ENCODE assay signal across 28 mouse cellular contexts in genomic region chr10:119670456-119670855, GRCm38 (mm10).
DNase-seq lines count a peak whose midpoint lies in the region; ATAC-seq lines count a peak whose summit lies in the region.
"Had no signal": no experiment of that assay in that cellular context is flagged by ENCODE, and none has a peak within 500 bp of the region (broad histone marks: within the 10 kb centered on the region; RNA-seq: fewer than 3 reads in every experiment).

No protein-coding gene starts in this region.

- ATAC-seq in heart, embryonic 11.5 days (replicated peaks; ENCODE audit: insufficient number of reproducible peaks, low FRiP score, low TSS enrichment), result no peak
- no peak for ATAC-seq in megakaryocyte-erythroid progenitor cell, adult 5-6 weeks (replicated peaks; ENCODE audit: low FRiP score, low TSS enrichment, poor library complexity, severe bottlenecking)
- ATAC-seq: forebrain, embryonic 15.5 days; hindbrain, postnatal 0 days; inflammation-experienced regulatory T-cells, adult 6 months; intestine, embryonic 16.5 days had no signal

- no peaks in the 10 kb centered on the region for H3K36me3 ChIP-seq in heart, embryonic 11.5 days (ENCODE audit: control insufficient read depth, insufficient read depth, low read length)
- H3K36me3 ChIP-seq: embryonic facial prominence, embryonic 10.5 days; embryonic facial prominence, embryonic 13.5 days; forebrain, embryonic 12.5 days; forebrain, embryonic 15.5 days; heart, embryonic 12.5 days; heart, embryonic 15.5 days had no signal

- H3K4me3 ChIP-seq in heart, embryonic 11.5 days (ENCODE audit: low read depth, low read length), result no peak overlapping the region
- H3K4me3 ChIP-seq: embryonic facial prominence, embryonic 10.5 days; embryonic facial prominence, embryonic 13.5 days; erythroblast, embryonic 14.5 days; forebrain, embryonic 12.5 days; forebrain, embryonic 15.5 days; heart, adult 2 months; heart, embryonic 12.5 days; heart, embryonic 15.5 days had no signal

- H3K9me3 ChIP-seq in heart, embryonic 11.5 days (replicated peaks; ENCODE audit: control insufficient read depth, low read length), result no peaks in the 10 kb centered on the region
- H3K9me3 ChIP-seq: embryonic facial prominence, embryonic 10.5 days; embryonic facial prominence, embryonic 13.5 days; forebrain, embryonic 12.5 days; forebrain, embryonic 15.5 days; heart, embryonic 12.5 days; heart, embryonic 15.5 days had no signal

- 44% methylated on average over 7 of the region's 7 CpGs for WGBS in heart, embryonic 11.5 days (ENCODE audit: insufficient replicate concordance)

- no peaks in the 10 kb centered on the region for H3K27me3 ChIP-seq in heart, embryonic 11.5 days (ENCODE audit: control insufficient read depth, insufficient read depth, low read length)
- H3K27me3 ChIP-seq: embryonic facial prominence, embryonic 13.5 days; forebrain, embryonic 12.5 days; forebrain, embryonic 15.5 days; heart, embryonic 12.5 days; heart, embryonic 15.5 days had no signal

- H3K27ac ChIP-seq in heart, embryonic 11.5 days (ENCODE audit: low read depth, low read length), result no peak overlapping the region
- H3K27ac ChIP-seq: embryonic facial prominence, embryonic 10.5 days; embryonic facial prominence, embryonic 13.5 days; forebrain, embryonic 12.5 days; forebrain, embryonic 15.5 days; heart, adult 2 months; heart, embryonic 15.5 days; hindbrain, embryonic 14.5 days; hindbrain, postnatal 0 days had no signal

- peak; percentile 14 for DNase-seq in heart, adult 11 months
- DNase-seq in 3134 (ENCODE audit: extremely low read depth, insufficient read length, low spot score), result peak; percentile 14
- DNase-seq in NIH3T3 (ENCODE audit: low read depth), result peak; percentile 64
- no peak for DNase-seq in adrenal gland, postnatal 36 days
- DNase-seq: adrenal gland, adult 2 months; adrenal gland, postnatal 14 days; cerebellum, adult 11-12 months; cerebellum, adult 8-10 months; cerebellum, postnatal 10 days; cerebellum, postnatal 36 days; embryo, embryonic 11 days; gastrocnemius, postnatal 25 days; heart, adult 2 months; heart, postnatal 10 days; heart, postnatal 4 days had no signal

- H3K9ac ChIP-seq in heart, embryonic 11.5 days (ENCODE audit: low read depth, low read length), result no peak overlapping the region
- H3K9ac ChIP-seq: embryonic facial prominence, embryonic 13.5 days; forebrain, embryonic 12.5 days; forebrain, embryonic 15.5 days; heart, embryonic 12.5 days; heart, embryonic 15.5 days; hindbrain, embryonic 14.5 days had no signal

- H3K4me1 ChIP-seq in heart, embryonic 11.5 days (ENCODE audit: control insufficient read depth, insufficient read depth, low read length), result peaks cover 6% of the 10 kb centered on the region; the same call in 1 of the 2 replicates
- H3K4me1 ChIP-seq: heart, embryonic 15.5 days had no signal

- no peak overlapping the region for H3K4me2 ChIP-seq in heart, embryonic 11.5 days
- H3K4me2 ChIP-seq: embryonic facial prominence, embryonic 13.5 days; forebrain, embryonic 12.5 days; forebrain, embryonic 15.5 days; heart, embryonic 12.5 days; heart, embryonic 15.5 days; hindbrain, embryonic 14.5 days had no signal

Comparison
In these comparisons a context has a peak if more than half of its experiments do, and no peak if none do; other contexts are left out.
1. DNase-seq: peak in heart, adult 11 months (single experiment), 3134 (single experiment) and NIH3T3 (single experiment); none in adrenal gland, postnatal 36 days (0 of 2).